Mouse (Mus musculus) lung, embryonic 14.5 days (tissue): ENCODE measurements at regions not wholly inside any gene's neighbourhood (a gene's known extent, or its start where the extent isn't known, plus 50 kb on each side); places are given as distances from the start of the nearest gene placed in this dataset. TPM values are rescaled to one million over a fixed set of nuclear protein-coding genes. Genes with fewer than 3 reads are reported as not detected.
A peak's percentile ranks its signal among the peaks of the same experiment; 100 is the strongest.

Source experiments
- ATAC-seq: fragments of 200-750 bp; cut with Nextera tagmentation; 2 replicates; pipeline ENCODE4 v1.8.0; 2017; ENCODE audit warnings: mild to moderate bottlenecking, moderate TSS enrichment, moderate library complexity; ENCODE audit not compliant: insufficient read depth
- DNase-seq: peaks from one replicate; pipeline ENCODE4 v3.0.0-alpha.2; 2015
- H3K27ac ChIP-seq: fragments of 300-500 bp; sonication (generic); 2 replicates; pipeline ENCODE4 v1.5.1; 2014; ENCODE audit warnings: low read depth, mild to moderate bottlenecking, moderate library complexity
- H3K27me3 ChIP-seq: fragments of 300-500 bp; sonication (generic); 2 replicates; pipeline ENCODE4 v1.6.1; 2014; ENCODE audit warnings: low read length, control low read depth; ENCODE audit not compliant: insufficient read depth
- H3K36me3 ChIP-seq: fragments of 300-500 bp; sonication (generic); 2 replicates; pipeline ENCODE4 v1.6.1; 2014; ENCODE audit warnings: control low read depth; ENCODE audit not compliant: insufficient read depth
- H3K4me1 ChIP-seq: fragments of 300-500 bp; sonication (generic); 2 replicates; pipeline ENCODE4 v1.6.1; 2014; ENCODE audit warnings: antibody characterized with exemption, control low read depth; ENCODE audit not compliant: insufficient read depth
- H3K4me2 ChIP-seq: fragments of 300-500 bp; sonication (generic); 2 replicates; pipeline ENCODE4 v1.6.1; 2014; ENCODE audit warnings: mild to moderate bottlenecking
- H3K4me3 ChIP-seq: fragments of 300-500 bp; sonication (generic); 2 replicates; pipeline ENCODE4 v1.5.1; 2014; ENCODE audit warnings: low read depth, low read length
- H3K9ac ChIP-seq: fragments of 300-500 bp; sonication (generic); 2 replicates; pipeline ENCODE4 v1.6.1; 2014
- H3K9me3 ChIP-seq: fragments of 300-500 bp; sonication (generic); 2 replicates; pipeline ENCODE4 v1.6.1; 2016; ENCODE audit warnings: low read depth, low read length, control low read depth
- CTCF ChIP-seq: IDR thresholded peaks from 2 replicates; pipeline ENCODE4 v1.5.1; 2016; ENCODE audit warnings: antibody characterized with exemption, low read depth
- WGBS: fragments of 180-500 bp; shearing (Covaris S2); extraction: QIAGEN DNeasy Blood & Tissue Kit; methylation state at CpG from one replicate; pipeline ENCODE4 v1.1.7; 2014; 5-methylcytosine and 5-hydroxymethylcytosine counted together
- microRNA-seq: library from miRNA; unstranded; fragments of <30 nt; microRNA quantifications from one replicate; pipeline ENCODE4, GENCODE M21; 2016; ENCODE audit warnings: borderline number of aligned reads

DNA sequence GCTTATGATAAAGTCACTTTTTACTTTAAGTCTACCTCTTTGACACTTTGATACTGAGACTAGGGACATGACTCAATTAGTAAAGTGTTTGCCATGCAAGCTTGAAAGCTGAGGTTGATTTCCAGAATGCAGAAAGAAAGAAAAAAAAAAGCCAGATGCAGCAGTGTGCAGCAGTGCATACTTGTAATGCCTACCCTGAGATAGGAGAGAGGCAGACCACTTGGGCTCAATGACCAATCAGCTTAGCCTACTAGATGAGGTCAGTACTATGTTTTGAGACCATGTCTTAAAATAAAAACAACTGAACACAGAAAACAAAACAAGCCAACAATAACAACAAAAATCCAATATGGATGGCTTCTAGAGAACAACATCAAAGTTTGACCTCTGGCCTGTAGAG, 81.4 kb upstream of the Zpld1 start:
- Histone ChIP-seq H3K4me1 (no peaks in the 10 kb centered on the region), H3K27me3 (no peaks in the 10 kb centered on the region), H3K27ac (peak overlapping the region; percentile 3; the same call in 1 of the 2 replicates), H3K4me3 (no peak overlapping the region), H3K4me2 (no peak overlapping the region), H3K9ac (no peak overlapping the region), H3K36me3 (no peaks in the 10 kb centered on the region), H3K9me3 (no peaks in the 10 kb centered on the region)
- ATAC-seq: peak; percentile 70; the same call in 1 of the 2 replicates
- no peak for TF ChIP-seq CTCF
- DNase-seq: peak; percentile 5

DNA sequence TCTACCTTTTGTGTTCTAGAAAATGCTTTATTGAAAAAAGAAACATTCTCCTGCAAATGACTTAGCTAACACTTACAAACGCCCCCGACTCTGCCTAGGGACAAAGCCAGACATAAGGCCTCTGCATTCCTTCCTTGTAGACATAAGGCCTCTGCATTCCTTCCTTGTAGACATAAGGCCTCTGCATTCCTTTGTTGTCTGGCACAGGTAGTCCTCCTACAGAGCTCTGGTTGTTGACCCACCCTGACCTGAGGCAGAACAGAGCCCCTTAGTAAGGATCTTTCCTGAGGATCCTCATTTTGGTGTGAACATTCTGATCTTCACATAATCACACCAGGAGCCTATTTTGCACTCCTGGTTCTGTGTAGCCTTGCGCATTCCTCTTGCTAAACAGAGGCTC, 80.9 kb upstream of the Zpld1 start:
- H3K27ac ChIP-seq: peak overlapping the region; percentile 3; the same call in 1 of the 2 replicates
- H3K9me3 ChIP-seq: no peaks in the 10 kb centered on the region
- no peak overlapping the region for H3K4me3 ChIP-seq
- H3K27me3 ChIP-seq: no peaks in the 10 kb centered on the region
- TF ChIP-seq CTCF: no peak
- H3K9ac ChIP-seq: no peak overlapping the region
- WGBS: 53% methylated on average over 3 of the region's 3 CpGs
- H3K4me1 ChIP-seq: no peaks in the 10 kb centered on the region
- H3K36me3 ChIP-seq: no peaks in the 10 kb centered on the region
- no peak overlapping the region for H3K4me2 ChIP-seq
- ATAC-seq: peak; percentile 98
- peak; percentile 50 for DNase-seq

DNA sequence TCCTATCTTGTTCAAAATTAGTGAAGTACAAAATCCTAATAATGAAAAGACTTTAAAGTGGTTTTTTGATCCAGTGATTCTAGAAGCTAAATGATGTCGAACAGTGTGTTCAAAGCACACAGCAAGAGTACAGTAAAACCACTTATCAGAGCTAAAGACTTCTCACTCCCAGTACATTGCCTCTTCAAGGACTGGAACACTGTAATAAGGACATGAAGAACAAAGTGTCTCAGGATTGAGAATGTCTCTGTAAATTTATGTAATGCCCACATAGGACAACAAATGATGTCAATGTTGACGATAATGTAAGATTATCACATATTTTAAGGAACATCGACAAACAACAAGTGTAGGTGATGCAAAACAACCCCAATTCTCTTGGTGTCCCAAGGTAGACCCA, 78.1 kb upstream of the Zpld1 start:
- Histone ChIP-seq H3K27me3 (no peaks in the 10 kb centered on the region), H3K36me3 (no peaks in the 10 kb centered on the region), H3K9ac (no peak overlapping the region), H3K4me2 (no peak overlapping the region), H3K9me3 (no peaks in the 10 kb centered on the region), H3K4me1 (no peaks in the 10 kb centered on the region), H3K27ac (no peak overlapping the region), H3K4me3 (no peak overlapping the region)
- 86% methylated on average over 3 of the region's 3 CpGs for WGBS
- TF ChIP-seq CTCF: no peak
- DNase-seq (no peak), ATAC-seq (no peak)

DNA sequence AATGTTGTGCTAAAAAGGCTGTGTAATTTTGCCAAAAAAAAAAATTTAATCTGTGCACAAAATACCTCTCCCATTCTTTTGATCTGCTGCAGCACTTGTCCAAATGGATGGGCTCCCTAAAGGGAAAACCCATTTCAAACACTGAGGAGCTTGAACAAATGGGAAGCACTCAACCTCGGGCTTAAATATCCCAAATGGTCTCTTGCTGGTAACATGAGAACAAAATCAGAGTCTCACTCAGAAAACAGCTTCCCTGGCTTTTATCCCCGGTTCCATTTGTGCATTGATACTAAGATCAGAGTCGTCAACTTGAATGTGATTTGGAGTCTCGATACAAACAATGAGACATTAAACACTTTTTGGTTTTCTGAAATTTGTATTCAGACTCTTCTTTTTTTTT, 59.9 kb upstream of the Zpld1 start:
- ATAC-seq (no peak), DNase-seq (no peak)
- no peak overlapping the region for H3K27ac ChIP-seq
- no peaks in the 10 kb centered on the region for H3K27me3 ChIP-seq
- H3K4me1 ChIP-seq: no peaks in the 10 kb centered on the region
- WGBS: 41% methylated on average over 4 of the region's 4 CpGs
- no peak overlapping the region for H3K4me3 ChIP-seq
- no peak overlapping the region for H3K9ac ChIP-seq
- TF ChIP-seq CTCF: no peak
- H3K4me2 ChIP-seq: no peak overlapping the region
- H3K36me3 ChIP-seq: no peaks in the 10 kb centered on the region
- no peaks in the 10 kb centered on the region for H3K9me3 ChIP-seq

DNA sequence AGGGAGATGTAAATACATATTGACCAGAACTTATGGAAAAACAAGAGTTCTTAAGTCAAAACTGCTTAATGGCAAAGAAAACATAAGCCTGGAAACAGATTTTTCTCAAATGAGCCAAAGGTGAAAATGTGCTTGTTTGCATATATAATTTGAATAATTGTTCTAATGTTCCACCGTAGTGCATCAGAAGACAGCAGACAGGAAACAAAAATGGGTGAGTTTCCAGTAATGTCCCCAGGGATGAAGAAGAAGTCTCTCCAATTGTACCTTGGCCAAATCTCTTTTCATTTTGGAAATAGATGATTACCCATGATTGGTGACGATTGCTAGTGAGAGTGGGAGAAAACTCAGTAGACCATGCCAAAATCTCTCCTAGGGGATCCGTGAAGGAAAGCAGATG, 58.3 kb upstream of the Zpld1 start:
- no peak for ATAC-seq

More for the DNA sequence above, 58.3 kb upstream of the Zpld1 start:
- H3K27me3 ChIP-seq: no peaks in the 10 kb centered on the region
- H3K27ac ChIP-seq: no peak overlapping the region
- no peak for TF ChIP-seq CTCF
- no peak overlapping the region for H3K4me3 ChIP-seq
- no peak for DNase-seq
- H3K9me3 ChIP-seq: no peaks in the 10 kb centered on the region
- 69% methylated on average over 3 of the region's 3 CpGs for WGBS
- no peak overlapping the region for H3K9ac ChIP-seq
- H3K36me3 ChIP-seq: no peaks in the 10 kb centered on the region
- no peak overlapping the region for H3K4me2 ChIP-seq
- H3K4me1 ChIP-seq: no peaks in the 10 kb centered on the region

Small RNA genes lying in the stretch of these regions (microRNA-seq; reads per million reads assigned to microRNA genes)
- not detected for gene Mir5118
